8 mouse cellular contexts compared by ENCODE assay signal in genomic region chr17:31276922-31277918, GRCm38 (mm10). TPM values are rescaled to one million over a fixed set of nuclear protein-coding genes. Genes with fewer than 3 reads are reported as not detected.
DNase-seq lines count a peak whose midpoint lies in the region; ATAC-seq lines count a peak whose summit lies in the region.

Rsph1 (minus strand) TSS chr17:31277383.

- H3K4me1 ChIP-seq in intestine, embryonic 14.5 days (replicated peaks; ENCODE audit: control insufficient read depth, insufficient read depth, low read length), result no peaks in the 10 kb centered on the region; the same call in 1 of the 2 replicates

- H3K9ac ChIP-seq in intestine, embryonic 14.5 days (ENCODE audit: low read length), result 0 out of 2 replicates have a peak within 1 kb of the TSS, but pooled peaks have one; percentile 18

- intact Hi-C loops in gastrocnemius, postnatal 36 days (cut with DNase I), result no loop called here

- DNase-seq in adrenal gland, adult 2 months, result peak; percentile 100
- peak; percentile 82 for DNase-seq in embryo, embryonic 9.5 days (ENCODE audit: extremely low spot score)
- peak; percentile 99 to 100 for DNase-seq in gastrocnemius, postnatal 36 days
- DNase-seq in intestine, embryonic 14.5 days (ENCODE audit: low spot score), result peak; percentile 99
- peak; percentile 99 to 100 for DNase-seq in left cerebral cortex, adult 9 months (ENCODE audit: low spot score in 2 of 2)
- peak; percentile 79 for DNase-seq in retina, postnatal 7 days (ENCODE audit: low read depth, low spot score)
- peak; percentile 97 for DNase-seq in thymus, postnatal 4 days

- 10% methylated on average over 44 of the region's 44 CpGs for WGBS in intestine, embryonic 14.5 days

- ATAC-seq in intestine, embryonic 14.5 days (replicated peaks; ENCODE audit: low FRiP score, low TSS enrichment, low read depth), result peak; percentile 82
- ATAC-seq in megakaryocyte, adult 5-6 weeks (ENCODE audit: poor library complexity, severe bottlenecking), result peak; percentile 89

- H3K27ac ChIP-seq in intestine, embryonic 14.5 days (ENCODE audit: low read depth), result peak within 1 kb of the TSS; percentile 7; the same call in 1 of the 2 replicates

- H3K4me2 ChIP-seq in intestine, embryonic 14.5 days (ENCODE audit: low read length), result peak within 1 kb of the TSS; percentile 91

- H3K9me3 ChIP-seq in intestine, embryonic 14.5 days (ENCODE audit: control insufficient read depth, low read length), result no peaks in the 10 kb centered on the region

- no peaks in the 10 kb centered on the region for H3K27me3 ChIP-seq in intestine, embryonic 14.5 days (replicated peaks; ENCODE audit: control insufficient read depth, insufficient read depth, low read length)

- peak within 1 kb of the TSS; percentile 52 for H3K4me3 ChIP-seq in intestine, embryonic 14.5 days (ENCODE audit: low read depth, low read length)

- no peaks in the 10 kb centered on the region for H3K36me3 ChIP-seq in intestine, embryonic 14.5 days (ENCODE audit: control insufficient read depth, insufficient read depth, low read length)

RNA-seq across cellular contexts. Expression of gene Rsph1, which starts in this region (rescaled TPM):
- total RNA-seq in adrenal gland, adult 2 months (2021), result 1 to 10 TPM; 4.5 to 8.0 TPM
- polyA plus RNA-seq in adrenal gland, adult 2 months (2012; rRNA removed), result 0.21 and 0.22 TPM in 2 replicates
- 1 to 10 TPM; 7.7 to 8.6 TPM for total RNA-seq in gastrocnemius, postnatal 36 days (2021)
- 0.80 and 1.2 TPM in 2 replicates for polyA plus RNA-seq in intestine, embryonic 14.5 days (2014; fragmentation: Nextera tagmentation; extraction: Ambion mirVana)
- total RNA-seq in megakaryocyte, adult 5-6 weeks (2015), result 0.36 TPM in 2 replicates
- 0.66 and 1.1 TPM in 2 replicates for total RNA-seq in megakaryocyte, adult 5-6 weeks (2017)

Comparison
In these comparisons a context has a peak if more than half of its experiments do, and no peak if none do; other contexts are left out.
1. Peak in every context shown above with its lines: DNase-seq, ATAC-seq, H3K4me3 ChIP-seq and H3K27ac ChIP-seq.